7 mouse cellular contexts compared by ENCODE assay signal in genomic region chr5:135722121-135722520, GRCm38 (mm10). TPM values are rescaled to one million over a fixed set of nuclear protein-coding genes. Genes with fewer than 3 reads are reported as not detected.
DNase-seq lines count a peak whose midpoint lies in the region; ATAC-seq and TF ChIP-seq lines count a peak whose summit lies in the region.

No protein-coding gene starts in this region.

- no peak overlapping the region for H3K4me3 ChIP-seq in embryonic facial prominence, embryonic 15.5 days (replicated peaks)
- no peak overlapping the region for H3K4me3 ChIP-seq in stomach, postnatal 0 days (ENCODE audit: low read depth, low read length)
- no peak overlapping the region for H3K4me3 ChIP-seq in intestine, embryonic 16.5 days (ENCODE audit: low read length)

- no peaks in the 10 kb centered on the region for H3K27me3 ChIP-seq in embryonic facial prominence, embryonic 15.5 days
- H3K27me3 ChIP-seq in stomach, postnatal 0 days (ENCODE audit: control insufficient read depth, insufficient read depth, low read length): no peaks in the 10 kb centered on the region
- no peaks in the 10 kb centered on the region for H3K27me3 ChIP-seq in intestine, embryonic 16.5 days (replicated peaks; ENCODE audit: control insufficient read depth, insufficient read depth, low read length)

- WGBS in embryonic facial prominence, embryonic 15.5 days: 52% methylated on average over 11 of the region's 11 CpGs
- 44% methylated on average over 11 of the region's 11 CpGs for WGBS in stomach, postnatal 0 days
- 77% methylated on average over 11 of the region's 11 CpGs for WGBS in intestine, embryonic 16.5 days

- no peaks in the 10 kb centered on the region for H3K9me3 ChIP-seq in embryonic facial prominence, embryonic 15.5 days (replicated peaks)
- no peaks in the 10 kb centered on the region for H3K9me3 ChIP-seq in stomach, postnatal 0 days (ENCODE audit: control insufficient read depth, low read length)
- no peaks in the 10 kb centered on the region for H3K9me3 ChIP-seq in intestine, embryonic 16.5 days (ENCODE audit: control insufficient read depth, low read length)

- DNase-seq in left cerebral cortex, adult 18-20 months (ENCODE audit: low spot score in 2 of 2): peak; percentile 45 to 64
- no peak for DNase-seq in left cerebral cortex, adult 8-10 months (ENCODE audit: low spot score in 2 of 2)
- peak; percentile 93 for DNase-seq in adrenal gland, adult 2 months
- DNase-seq in layer of hippocampus, adult 9-11 months: peak; percentile 65
- no peak for DNase-seq in stomach, postnatal 0 days (ENCODE audit: low spot score)

- TF ChIP-seq CTCF in stomach, postnatal 0 days (IDR thresholded peaks at IDR 0.05; ENCODE audit: low read depth): no peak

- TF ChIP-seq EP300 in stomach, postnatal 0 days (optimal IDR thresholded peaks at IDR 0.05): no peak

- peaks cover 47% of the 10 kb centered on the region for H3K4me1 ChIP-seq in embryonic facial prominence, embryonic 15.5 days
- H3K4me1 ChIP-seq in stomach, postnatal 0 days (replicated peaks; ENCODE audit: control insufficient read depth, insufficient read depth): peaks cover 14% of the 10 kb centered on the region
- peaks cover 39% of the 10 kb centered on the region for H3K4me1 ChIP-seq in intestine, embryonic 16.5 days (ENCODE audit: control insufficient read depth, insufficient read depth, low read length)

- peaks cover 10% of the 10 kb centered on the region for H3K36me3 ChIP-seq in embryonic facial prominence, embryonic 15.5 days
- H3K36me3 ChIP-seq in stomach, postnatal 0 days (ENCODE audit: control insufficient read depth, insufficient read depth, low read length): peaks cover 5% of the 10 kb centered on the region; the same call in 1 of the 2 replicates
- no peaks in the 10 kb centered on the region; the same call in 1 of the 2 replicates for H3K36me3 ChIP-seq in intestine, embryonic 16.5 days (ENCODE audit: control insufficient read depth, insufficient read depth, low read length)

- no peak overlapping the region for H3K4me2 ChIP-seq in embryonic facial prominence, embryonic 15.5 days (replicated peaks)
- no peak overlapping the region for H3K4me2 ChIP-seq in stomach, postnatal 0 days (replicated peaks; ENCODE audit: low read depth)
- H3K4me2 ChIP-seq in intestine, embryonic 16.5 days (ENCODE audit: low read depth, low read length): no peak overlapping the region

- no peak for ATAC-seq in embryonic facial prominence, embryonic 15.5 days (ENCODE audit: insufficient number of reproducible peaks, low FRiP score, low TSS enrichment, low read depth)
- no peak for ATAC-seq in stomach, postnatal 0 days (ENCODE audit: low FRiP score, low TSS enrichment)
- ATAC-seq in intestine, embryonic 16.5 days: no peak

- H3K9ac ChIP-seq in embryonic facial prominence, embryonic 15.5 days: no peak overlapping the region
- H3K9ac ChIP-seq in stomach, postnatal 0 days (ENCODE audit: low read length): 0 out of 2 replicates have a peak overlapping the region, but pooled peaks have one; percentile 13
- no peak overlapping the region for H3K9ac ChIP-seq in intestine, embryonic 16.5 days (ENCODE audit: low read depth, low read length)

- 0 out of 2 replicates have a peak overlapping the region, but pooled peaks have one; percentile 17 for H3K27ac ChIP-seq in embryonic facial prominence, embryonic 15.5 days (replicated peaks)
- H3K27ac ChIP-seq in stomach, postnatal 0 days (replicated peaks): peak overlapping the region; percentile 5; the same call in 1 of the 2 replicates
- no peak overlapping the region for H3K27ac ChIP-seq in intestine, embryonic 16.5 days (ENCODE audit: low read length)

RNA-seq across cellular contexts. Expression of gene Tmem120a, which starts 22.1 kb away (rescaled TPM):
- 10 to 100 TPM; 18.3 to 22.4 TPM for total RNA-seq in left cerebral cortex, adult 18-20 months (2021)
- 10 to 100 TPM; 16.8 to 20.5 (median 19.7) TPM for total RNA-seq in left cerebral cortex, adult 8-10 months (2022)
- 10 to 100 TPM; 40.8 to 80.5 TPM for total RNA-seq in adrenal gland, adult 2 months (2021)
- 60.0 and 87.2 TPM in 2 replicates for polyA plus RNA-seq in adrenal gland, adult 2 months (2012; rRNA removed)
- 38.7 and 42.7 TPM in 2 replicates for polyA plus RNA-seq in embryonic facial prominence, embryonic 15.5 days (2015; fragmentation: Nextera tagmentation; extraction: Ambion mirVana)
- polyA plus RNA-seq in stomach, postnatal 0 days (2015; fragmentation: Nextera tagmentation; extraction: Ambion mirVana): 37.4 and 46.4 TPM in 2 replicates
- polyA plus RNA-seq in intestine, embryonic 16.5 days (2015; fragmentation: Nextera tagmentation; extraction: Ambion mirVana): 65.1 and 65.8 TPM in 2 replicates

RNA-seq across cellular contexts. Expression of gene Por, which starts 52.3 kb away (rescaled TPM):
- 10 to 100 TPM; 87.6 to 90.4 TPM for total RNA-seq in left cerebral cortex, adult 18-20 months (2021)
- 100 to 1,000 TPM in 1 of 4 experiments, 10 to 100 TPM in 3; 82.4 to 100 (median 95.4) TPM for total RNA-seq in left cerebral cortex, adult 8-10 months (2022)
- 100 to 1,000 TPM; 265 to 364 TPM for total RNA-seq in adrenal gland, adult 2 months (2021)
- 371 and 563 TPM in 2 replicates for polyA plus RNA-seq in adrenal gland, adult 2 months (2012; rRNA removed)
- 87.2 and 99.7 TPM in 2 replicates for polyA plus RNA-seq in embryonic facial prominence, embryonic 15.5 days (2015; fragmentation: Nextera tagmentation; extraction: Ambion mirVana)
- polyA plus RNA-seq in stomach, postnatal 0 days (2015; fragmentation: Nextera tagmentation; extraction: Ambion mirVana): 174 and 177 TPM in 2 replicates
- polyA plus RNA-seq in intestine, embryonic 16.5 days (2015; fragmentation: Nextera tagmentation; extraction: Ambion mirVana): 111 and 116 TPM in 2 replicates

RNA-seq across cellular contexts. Expression of gene Styxl1, which starts 56.1 kb away (rescaled TPM):
- total RNA-seq in left cerebral cortex, adult 18-20 months (2021): not detected
- under 1 TPM in 2 of 4 experiments, not detected in 2; 0.30 to 0.37 TPM for total RNA-seq in left cerebral cortex, adult 8-10 months (2022)
- under 1 TPM; 0.32 to 0.52 TPM for total RNA-seq in adrenal gland, adult 2 months (2021)
- polyA plus RNA-seq in adrenal gland, adult 2 months (2012; rRNA removed): 0.29 and 0.48 TPM in 2 replicates
- 1.9 and 3.1 TPM in 2 replicates for polyA plus RNA-seq in embryonic facial prominence, embryonic 15.5 days (2015; fragmentation: Nextera tagmentation; extraction: Ambion mirVana)
- polyA plus RNA-seq in stomach, postnatal 0 days (2015; fragmentation: Nextera tagmentation; extraction: Ambion mirVana): 0.10 and 0.27 TPM in 2 replicates
- polyA plus RNA-seq in intestine, embryonic 16.5 days (2015; fragmentation: Nextera tagmentation; extraction: Ambion mirVana): 0.21 and 0.35 TPM in 2 replicates

RNA-seq across cellular contexts. Expression of gene Mdh2, which starts 56.2 kb away (rescaled TPM):
- 100 to 1,000 TPM; 431 to 433 TPM for total RNA-seq in left cerebral cortex, adult 18-20 months (2021)
- 100 to 1,000 TPM; 407 to 445 (median 424) TPM for total RNA-seq in left cerebral cortex, adult 8-10 months (2022)
- 100 to 1,000 TPM; 593 to 606 TPM for total RNA-seq in adrenal gland, adult 2 months (2021)
- polyA plus RNA-seq in adrenal gland, adult 2 months (2012; rRNA removed): 1,232 and 1,278 TPM in 2 replicates
- 475 and 482 TPM in 2 replicates for polyA plus RNA-seq in embryonic facial prominence, embryonic 15.5 days (2015; fragmentation: Nextera tagmentation; extraction: Ambion mirVana)
- 445 and 469 TPM in 2 replicates for polyA plus RNA-seq in stomach, postnatal 0 days (2015; fragmentation: Nextera tagmentation; extraction: Ambion mirVana)
- 873 and 892 TPM in 2 replicates for polyA plus RNA-seq in intestine, embryonic 16.5 days (2015; fragmentation: Nextera tagmentation; extraction: Ambion mirVana)

Comparison
In these comparisons a context has a peak if more than half of its experiments do, and no peak if none do; other contexts are left out.
1. DNase-seq: peak in left cerebral cortex, adult 18-20 months (2 of 2), adrenal gland, adult 2 months (single experiment) and layer of hippocampus, adult 9-11 months (single experiment); none in left cerebral cortex, adult 8-10 months (0 of 2) and stomach, postnatal 0 days (single experiment).